Comparison of ENCODE assay signal across 17 mouse cellular contexts in the genomic region with DNA sequence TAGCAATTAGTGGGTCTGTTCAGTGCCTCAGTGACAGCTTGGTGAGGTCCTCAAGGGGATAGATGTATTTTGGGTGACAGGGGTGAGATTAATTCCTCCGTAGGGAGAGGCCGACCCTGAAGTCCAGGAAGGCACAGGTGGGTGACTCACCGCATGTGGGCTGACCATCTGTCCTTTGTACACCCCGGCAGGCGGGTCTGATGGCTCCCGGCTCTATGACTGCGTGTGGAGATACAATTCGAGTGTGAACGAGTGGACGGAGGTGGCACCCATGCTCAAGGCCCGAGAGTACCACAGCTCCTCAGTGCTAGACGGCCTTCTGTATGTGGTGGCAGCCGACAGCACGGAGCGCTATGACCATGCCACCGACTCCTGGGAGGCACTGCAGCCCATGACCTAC. TPM values are rescaled to one million over a fixed set of nuclear protein-coding genes. Genes with fewer than 3 reads are reported as not detected.
DNase-seq lines count a peak whose midpoint lies in the region; ATAC-seq and TF ChIP-seq lines count a peak whose summit lies in the region.
"Had no signal": no experiment of that assay in that cellular context is flagged by ENCODE, and none has a peak within 500 bp of the region (broad histone marks: within the 10 kb centered on the region; RNA-seq: fewer than 3 reads in every experiment).

No protein-coding gene starts in this region.

- peaks cover 17% of the 10 kb centered on the region for H3K4me1 ChIP-seq in cerebellum, adult 2 months (ENCODE audit: control insufficient read depth, insufficient read depth, low read length)
- peaks cover 33 to 53% of the 10 kb centered on the region in 2 experiments for H3K4me1 ChIP-seq in heart, embryonic 14.5 days (ENCODE audit: control insufficient read depth in 2 of 2, insufficient read depth in 2 of 2, low read length in 2 of 2)
- H3K4me1 ChIP-seq in midbrain, embryonic 11.5 days (ENCODE audit: control insufficient read depth, insufficient read depth, low read length), result peaks cover 26% of the 10 kb centered on the region
- H3K4me1 ChIP-seq in midbrain, embryonic 16.5 days (ENCODE audit: control insufficient read depth, insufficient read depth, low read length), result peaks cover 24% of the 10 kb centered on the region

- H3K4me2 ChIP-seq in heart, embryonic 14.5 days (ENCODE audit: low read length), result peak overlapping the region; percentile 78
- no peak overlapping the region for H3K4me2 ChIP-seq in midbrain, embryonic 11.5 days
- H3K4me2 ChIP-seq in midbrain, embryonic 16.5 days (ENCODE audit: low read length), result no peak overlapping the region

- no peak overlapping the region for H3K4me3 ChIP-seq in cerebellum, adult 2 months (replicated peaks; ENCODE audit: insufficient read depth, low read depth, low read length)
- peak overlapping the region in 1 of 2 experiments; percentile 91; a peak in 1 of 4 replicates for H3K4me3 ChIP-seq in heart, embryonic 14.5 days (ENCODE audit: control insufficient read depth in 1 of 2, insufficient read depth in 1 of 2, low read depth in 1 of 2, low read length in 2 of 2)
- no peak overlapping the region for H3K4me3 ChIP-seq in midbrain, embryonic 11.5 days (ENCODE audit: low read depth, low read length)
- H3K4me3 ChIP-seq in midbrain, embryonic 16.5 days (ENCODE audit: low read depth, low read length), result no peak overlapping the region
- H3K4me3 ChIP-seq: neural tube, embryonic 15.5 days had no signal

- H3K9ac ChIP-seq in heart, embryonic 14.5 days (ENCODE audit: low read length), result peak overlapping the region; percentile 91; the same call in 1 of the 2 replicates
- no peak overlapping the region for H3K9ac ChIP-seq in midbrain, embryonic 11.5 days (ENCODE audit: low read length)
- H3K9ac ChIP-seq in midbrain, embryonic 16.5 days (ENCODE audit: low read depth, low read length), result no peak overlapping the region
- H3K9ac ChIP-seq: neural tube, embryonic 15.5 days had no signal

- peaks cover 52% of the 10 kb centered on the region for H3K36me3 ChIP-seq in heart, embryonic 14.5 days (ENCODE audit: control insufficient read depth, insufficient read depth, low read length)
- H3K36me3 ChIP-seq in midbrain, embryonic 11.5 days (ENCODE audit: control insufficient read depth, insufficient read depth, low read length), result no peaks in the 10 kb centered on the region; the same call in 1 of the 2 replicates
- 0 out of 2 replicates have a peak, but pooled peaks cover 2% of the 10 kb centered on the region for H3K36me3 ChIP-seq in midbrain, embryonic 16.5 days (ENCODE audit: control insufficient read depth, insufficient read depth, low read length)

- no peaks in the 10 kb centered on the region for H3K27me3 ChIP-seq in cerebellum, adult 2 months (ENCODE audit: control insufficient read depth, insufficient read depth, low read length)
- H3K27me3 ChIP-seq in heart, embryonic 14.5 days (ENCODE audit: control insufficient read depth, insufficient read depth, low read length), result no peaks in the 10 kb centered on the region
- H3K27me3 ChIP-seq in midbrain, embryonic 11.5 days (ENCODE audit: control insufficient read depth, insufficient read depth, low read length), result peaks cover 16% of the 10 kb centered on the region
- H3K27me3 ChIP-seq in midbrain, embryonic 16.5 days (ENCODE audit: control insufficient read depth, insufficient read depth, low read depth, low read length), result peaks cover 11% of the 10 kb centered on the region

- no peak for TF ChIP-seq POLR2A in cerebellum, adult 2 months (IDR thresholded peaks at IDR 0.05; ENCODE audit: borderline replicate concordance, insufficient read depth, low read length)

- intact Hi-C loops in heart, postnatal 25 days (cut with DNase I), result no loop called here

- TF ChIP-seq CTCF in cerebellum, adult 2 months (IDR thresholded peaks at IDR 0.05; ENCODE audit: borderline replicate concordance, insufficient read depth, low read depth, low read length), result no peak

- H3K27ac ChIP-seq in cerebellum, adult 2 months (ENCODE audit: insufficient read depth, low read length), result no peak overlapping the region
- peak overlapping the region in 1 of 2 experiments; percentile 96; a peak in 1 of 4 replicates for H3K27ac ChIP-seq in heart, embryonic 14.5 days (replicated peaks in 1 of 2; ENCODE audit: control insufficient read depth in 1 of 2, insufficient read depth in 1 of 2, low read depth in 2 of 2, low read length in 2 of 2)
- no peak overlapping the region for H3K27ac ChIP-seq in midbrain, embryonic 11.5 days (ENCODE audit: low read depth, low read length)
- no peak overlapping the region for H3K27ac ChIP-seq in midbrain, embryonic 16.5 days (ENCODE audit: low read length)
- H3K27ac ChIP-seq: neural tube, embryonic 15.5 days had no signal

- 35% methylated on average over 16 of the region's 16 CpGs for WGBS in cerebellum, adult 2 months
- 67% methylated on average over 16 of the region's 16 CpGs for WGBS in heart, embryonic 14.5 days
- 91% methylated on average over 16 of the region's 16 CpGs for WGBS in midbrain, embryonic 11.5 days
- WGBS in midbrain, embryonic 16.5 days, result 95% methylated on average over 16 of the region's 16 CpGs

- no peaks in the 10 kb centered on the region for H3K9me3 ChIP-seq in heart, embryonic 14.5 days (ENCODE audit: control insufficient read depth, low read length)
- no peaks in the 10 kb centered on the region for H3K9me3 ChIP-seq in midbrain, embryonic 11.5 days (ENCODE audit: control insufficient read depth, low read length)
- no peaks in the 10 kb centered on the region for H3K9me3 ChIP-seq in midbrain, embryonic 16.5 days (replicated peaks; ENCODE audit: control insufficient read depth, low read length, poor library complexity, severe bottlenecking)
- H3K9me3 ChIP-seq: neural tube, embryonic 15.5 days had no signal

- ATAC-seq in heart, embryonic 14.5 days (ENCODE audit: insufficient number of reproducible peaks, insufficient read depth, low FRiP score, low read depth), result no peak
- ATAC-seq in midbrain, embryonic 11.5 days (ENCODE audit: low FRiP score), result no peak
- no peak for ATAC-seq in midbrain, embryonic 16.5 days
- ATAC-seq: hindbrain, embryonic 16.5 days had no signal

- DNase-seq in cerebellum, adult 2 months, result peak; percentile 33 to 44
- DNase-seq in cerebellum, adult 11 months, result no peak
- no peak for DNase-seq in heart, postnatal 25 days (ENCODE audit: low spot score)
- peak; percentile 73 for DNase-seq in midbrain, embryonic 11.5 days (ENCODE audit: low spot score, missing footprints)
- no peak for DNase-seq in left cerebral cortex, adult 18-20 months (ENCODE audit: low spot score in 2 of 2)
- no peak for DNase-seq in right cerebral cortex, postnatal 4 days
- DNase-seq: adrenal gland, postnatal 25 days; kidney, adult 8-10 months; lung, embryonic 14.5 days; retina, postnatal 1 day; spleen, adult 18-20 months had no signal

RNA-seq across cellular contexts. Expression of a gene that starts 3.5 kb away (rescaled TPM):
- polyA plus RNA-seq in cerebellum, adult 2 months (2012; rRNA removed), result 14.5 and 14.7 TPM in 2 replicates
- polyA plus RNA-seq in heart, embryonic 14.5 days (2014; fragmentation: Nextera tagmentation; extraction: Ambion mirVana), result 17.8 and 19.3 TPM in 2 replicates
- 10 to 100 TPM; 69.8 to 76.2 TPM for total RNA-seq in heart, postnatal 25 days (2021)
- polyA plus RNA-seq in midbrain, embryonic 11.5 days (2014; fragmentation: Nextera tagmentation; extraction: Ambion mirVana), result 2.0 and 2.6 TPM in 2 replicates
- polyA plus RNA-seq in midbrain, embryonic 16.5 days (2015; fragmentation: Nextera tagmentation; extraction: Ambion mirVana), result 3.0 and 3.4 TPM in 2 replicates
- 10 to 100 TPM; 20.2 to 20.3 TPM for total RNA-seq in left cerebral cortex, adult 18-20 months (2021)

RNA-seq across cellular contexts. Expression of a gene that starts 15.4 kb away (rescaled TPM):
- polyA plus RNA-seq in cerebellum, adult 2 months (2012; rRNA removed), result 20.1 and 24.3 TPM in 2 replicates
- polyA plus RNA-seq in heart, embryonic 14.5 days (2014; fragmentation: Nextera tagmentation; extraction: Ambion mirVana), result 11.5 and 15.8 TPM in 2 replicates
- 1 to 10 TPM; 3.5 to 5.0 TPM for total RNA-seq in heart, postnatal 25 days (2021)
- polyA plus RNA-seq in midbrain, embryonic 11.5 days (2014; fragmentation: Nextera tagmentation; extraction: Ambion mirVana), result 21.1 and 22.5 TPM in 2 replicates
- polyA plus RNA-seq in midbrain, embryonic 16.5 days (2015; fragmentation: Nextera tagmentation; extraction: Ambion mirVana), result 19.3 and 21.5 TPM in 2 replicates
- total RNA-seq in left cerebral cortex, adult 18-20 months (2021), result 10 to 100 TPM; 12.3 to 12.7 TPM

RNA-seq across cellular contexts. Expression of a gene that starts 16.1 kb away (rescaled TPM):
- polyA plus RNA-seq in cerebellum, adult 2 months (2012; rRNA removed), result 7.3 and 8.3 TPM in 2 replicates
- polyA plus RNA-seq in heart, embryonic 14.5 days (2014; fragmentation: Nextera tagmentation; extraction: Ambion mirVana), result 14.6 and 14.8 TPM in 2 replicates
- 1 to 10 TPM; 5.8 to 6.2 TPM for total RNA-seq in heart, postnatal 25 days (2021)
- polyA plus RNA-seq in midbrain, embryonic 11.5 days (2014; fragmentation: Nextera tagmentation; extraction: Ambion mirVana), result 21.5 and 22.9 TPM in 2 replicates
- 21.2 and 24.4 TPM in 2 replicates for polyA plus RNA-seq in midbrain, embryonic 16.5 days (2015; fragmentation: Nextera tagmentation; extraction: Ambion mirVana)
- total RNA-seq in left cerebral cortex, adult 18-20 months (2021), result 10 to 100 TPM; 17.8 to 19.5 TPM

RNA-seq across cellular contexts. Expression of a gene that starts 23.3 kb away (rescaled TPM):
- polyA plus RNA-seq in cerebellum, adult 2 months (2012; rRNA removed), result 42.7 and 43.3 TPM in 2 replicates
- 24.0 and 26.5 TPM in 2 replicates for polyA plus RNA-seq in heart, embryonic 14.5 days (2014; fragmentation: Nextera tagmentation; extraction: Ambion mirVana)
- total RNA-seq in heart, postnatal 25 days (2021), result 10 to 100 TPM; 11.5 TPM
- 21.9 and 24.6 TPM in 2 replicates for polyA plus RNA-seq in midbrain, embryonic 11.5 days (2014; fragmentation: Nextera tagmentation; extraction: Ambion mirVana)
- polyA plus RNA-seq in midbrain, embryonic 16.5 days (2015; fragmentation: Nextera tagmentation; extraction: Ambion mirVana), result 30.9 and 33.9 TPM in 2 replicates
- 10 to 100 TPM; 16.9 to 23.7 TPM for total RNA-seq in left cerebral cortex, adult 18-20 months (2021)

RNA-seq across cellular contexts. Expression of a gene that starts 26.3 kb away (rescaled TPM):
- 0.10 and 0.27 TPM in 2 replicates for polyA plus RNA-seq in cerebellum, adult 2 months (2012; rRNA removed)
- polyA plus RNA-seq in heart, embryonic 14.5 days (2014; fragmentation: Nextera tagmentation; extraction: Ambion mirVana), result 0.09 and 0.20 TPM in 2 replicates
- under 1 TPM in 1 of 2 experiments, not detected in 1; 0.16 TPM for total RNA-seq in heart, postnatal 25 days (2021)
- polyA plus RNA-seq in midbrain, embryonic 11.5 days (2014; fragmentation: Nextera tagmentation; extraction: Ambion mirVana), result 0.44 and 0.58 TPM in 2 replicates
- 2.1 and 2.4 TPM in 2 replicates for polyA plus RNA-seq in midbrain, embryonic 16.5 days (2015; fragmentation: Nextera tagmentation; extraction: Ambion mirVana)
- under 1 TPM; 0.49 to 0.68 TPM for total RNA-seq in left cerebral cortex, adult 18-20 months (2021)
- total RNA-seq: monocyte, adult 5-6 weeks had no signal
- polyA plus RNA-seq: erythroblast, embryonic 14.5 days had no signal

Comparison
In these comparisons a context has a peak if more than half of its experiments do, and no peak if none do; other contexts are left out.
1. DNase-seq: peak in cerebellum, adult 2 months (2 of 2) and midbrain, embryonic 11.5 days (single experiment); none in cerebellum, adult 11 months (single experiment), heart, postnatal 25 days (single experiment), left cerebral cortex, adult 18-20 months (0 of 2) and right cerebral cortex, postnatal 4 days (single experiment).